Mouse (Mus musculus) ES-Bruce4 (cell line): ENCODE measurements around the gene Ipmk. TPM values are rescaled to one million over a fixed set of nuclear protein-coding genes. Genes with fewer than 3 reads are reported as not detected.

Experiments
- H3K27ac ChIP-seq: 2 replicates; pipeline ENCODE4 v1.5.1; 2012; ENCODE audit warnings: low read length, inconsistent platforms; ENCODE audit not compliant: insufficient read depth
- H3K27me3 ChIP-seq: 2 replicates; pipeline ENCODE4 v1.6.1; 2012; ENCODE audit warnings: mild to moderate bottlenecking, low read length, inconsistent platforms; ENCODE audit not compliant: control insufficient read depth, poor library complexity, insufficient read depth, severe bottlenecking
- H3K36me3 ChIP-seq: 2 replicates; pipeline ENCODE4 v1.6.1; 2012; ENCODE audit warnings: inconsistent platforms, mild to moderate bottlenecking, low read length, moderate library complexity; ENCODE audit not compliant: control insufficient read depth, poor library complexity, insufficient read depth, severe bottlenecking
- H3K4me1 ChIP-seq: one replicate; pipeline ENCODE4 v1.8.1; 2011; ENCODE audit warnings: low read length; ENCODE audit not compliant: control insufficient read depth, insufficient read depth
- H3K4me3 ChIP-seq: 2 replicates; pipeline ENCODE4 v1.5.1; 2011; ENCODE audit warnings: low read depth, mild to moderate bottlenecking, low read length
- H3K9ac ChIP-seq: 2 replicates; pipeline ENCODE4 v1.6.1; 2012; ENCODE audit warnings: low read depth, mild to moderate bottlenecking, inconsistent platforms; ENCODE audit not compliant: poor library complexity, severe bottlenecking
- H3K9me3 ChIP-seq: replicated peaks from 2 replicates; pipeline ENCODE4 v1.6.1; 2012; ENCODE audit warnings: mild to moderate bottlenecking, low read length, inconsistent platforms; ENCODE audit not compliant: control insufficient read depth, poor library complexity, insufficient read depth, severe bottlenecking
- CTCF ChIP-seq: IDR thresholded peaks from one replicate; pipeline ENCODE4 v1.8.1; 2011; ENCODE audit warnings: low read depth, low read length
- EP300 ChIP-seq: IDR thresholded peaks from 2 replicates; pipeline ENCODE4 v1.6.1; 2011; ENCODE audit warnings: low read depth, low read length; ENCODE audit not compliant: insufficient read depth
- POLR2A ChIP-seq: IDR thresholded peaks from one replicate; pipeline ENCODE4 v1.8.1; 2011; ENCODE audit warnings: low read length; ENCODE audit not compliant: insufficient read depth
- polyA plus RNA-seq: library from polyadenylated mRNA; stranded (reverse); fragments of >200 nt; gene quantifications from 2 replicates; pipeline ENCODE4 v1.2.4, GENCODE M21; 2011; ENCODE audit warnings: low read depth; ENCODE audit not compliant: missing spikeins, insufficient read depth, insufficient read length

Gene Ipmk
- polyA plus RNA-seq, 1 experiment: 41.4 TPM

DNA sequence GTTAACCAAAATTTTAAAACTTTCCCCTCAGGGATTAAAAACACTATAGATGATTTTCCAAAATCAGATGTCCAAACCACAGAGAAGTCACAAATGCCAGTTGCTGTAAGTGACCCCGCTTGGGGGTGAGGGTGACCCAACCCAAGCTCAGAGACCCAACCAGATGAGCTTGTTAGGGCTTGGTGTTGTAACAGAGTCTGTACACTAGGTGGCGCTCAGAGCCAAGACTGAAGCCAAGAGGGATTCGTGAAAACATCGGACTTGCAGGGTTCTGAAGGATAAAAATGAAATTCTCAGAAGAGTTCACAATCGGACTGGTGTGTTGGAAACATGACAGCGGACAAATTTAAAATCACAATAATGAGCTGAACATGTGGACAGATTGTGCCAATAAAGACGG is 20.8 kb upstream of the Ipmk start:
- Histone ChIP-seq H3K9me3 (no peaks in the 10 kb centered on the region), H3K4me3 (no peak overlapping the region), H3K4me1 (no peaks in the 10 kb centered on the region), H3K9ac (no peak overlapping the region), H3K27ac (no peak overlapping the region), H3K36me3 (0 out of 2 replicates have a peak, but pooled peaks cover 3% of the 10 kb centered on the region), H3K27me3 (no peaks in the 10 kb centered on the region)
- no peak for TF ChIP-seq POLR2A
- no peak for TF ChIP-seq EP300
- TF ChIP-seq CTCF: peak; percentile 61

DNA sequence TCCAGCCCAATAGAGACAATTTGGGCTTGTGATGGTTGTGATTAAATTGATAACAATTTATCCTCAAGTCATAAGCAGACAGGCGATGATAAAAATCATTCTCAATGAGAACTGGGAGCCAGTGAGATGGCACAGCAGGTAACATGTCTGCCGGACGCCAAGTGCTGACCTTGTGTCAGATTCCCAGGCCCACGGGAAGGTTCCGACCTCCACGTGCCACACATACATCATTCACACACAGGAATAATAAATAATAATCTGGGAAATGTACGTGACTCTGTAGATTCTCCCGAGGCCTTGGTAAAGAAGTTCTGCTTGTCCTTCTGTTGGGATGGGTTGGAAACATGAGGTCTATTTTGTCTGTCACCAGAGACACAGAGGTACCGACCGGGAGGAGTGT is 20.2 kb upstream of the Ipmk start:
- 0 out of 2 replicates have a peak, but pooled peaks cover 3% of the 10 kb centered on the region for H3K36me3 ChIP-seq
- no peak overlapping the region for H3K4me3 ChIP-seq
- H3K9me3 ChIP-seq: no peaks in the 10 kb centered on the region
- TF ChIP-seq POLR2A (no peak), EP300 (no peak), CTCF (no peak)
- no peak overlapping the region for H3K9ac ChIP-seq
- H3K4me1 ChIP-seq: no peaks in the 10 kb centered on the region
- H3K27ac ChIP-seq: no peak overlapping the region
- no peaks in the 10 kb centered on the region for H3K27me3 ChIP-seq

DNA sequence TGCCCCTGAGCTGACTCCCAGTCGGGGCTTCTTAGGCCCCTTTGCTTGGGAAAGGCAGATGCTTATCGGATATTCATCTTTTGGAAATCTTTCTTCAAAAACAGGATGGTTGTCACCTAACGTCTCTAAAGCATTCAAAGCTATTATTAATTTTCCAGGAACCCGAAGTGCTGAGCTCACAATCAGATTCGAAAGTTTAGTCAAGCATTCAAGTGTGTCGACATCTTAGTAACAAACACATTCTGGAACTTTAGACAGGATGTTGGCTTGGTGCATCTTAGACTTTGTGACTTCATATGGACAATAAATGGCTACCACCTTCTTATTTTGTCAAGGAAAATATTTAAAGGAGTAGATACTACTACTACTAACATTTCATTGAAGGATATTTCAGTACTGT is 19.2 kb upstream of the Ipmk start:
- H3K36me3 ChIP-seq: 0 out of 2 replicates have a peak, but pooled peaks cover 3% of the 10 kb centered on the region
- no peaks in the 10 kb centered on the region for H3K27me3 ChIP-seq
- no peak overlapping the region for H3K4me3 ChIP-seq
- no peaks in the 10 kb centered on the region for H3K4me1 ChIP-seq
- no peak overlapping the region for H3K27ac ChIP-seq
- TF ChIP-seq EP300: no peak
- TF ChIP-seq CTCF: no peak
- no peak for TF ChIP-seq POLR2A
- no peaks in the 10 kb centered on the region for H3K9me3 ChIP-seq
- no peak overlapping the region for H3K9ac ChIP-seq

DNA sequence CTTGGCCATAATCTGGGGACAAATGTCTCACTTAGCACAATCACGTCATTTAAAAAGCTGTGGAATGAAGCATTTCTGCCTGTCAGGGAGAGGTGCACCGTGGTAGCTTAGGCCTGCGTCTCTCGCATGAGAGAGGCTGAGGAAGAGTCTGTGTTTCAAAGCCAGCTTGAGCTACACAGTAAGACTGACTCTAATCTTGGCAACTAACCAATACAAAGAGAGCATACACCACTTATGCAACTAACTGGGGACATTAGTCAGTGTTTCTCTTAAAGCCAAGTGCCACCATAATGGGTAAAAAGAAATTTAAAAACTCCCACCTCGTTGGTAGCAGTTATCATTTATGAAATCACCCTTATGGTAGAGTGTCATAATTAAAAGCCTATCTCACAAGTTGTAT is 18.7 kb upstream of the Ipmk start:
- Histone ChIP-seq H3K4me1 (no peaks in the 10 kb centered on the region), H3K27ac (no peak overlapping the region), H3K9ac (no peak overlapping the region), H3K27me3 (no peaks in the 10 kb centered on the region), H3K4me3 (no peak overlapping the region), H3K36me3 (0 out of 2 replicates have a peak, but pooled peaks cover 3% of the 10 kb centered on the region), H3K9me3 (no peaks in the 10 kb centered on the region)
- TF ChIP-seq EP300 (no peak), POLR2A (no peak), CTCF (no peak)

DNA sequence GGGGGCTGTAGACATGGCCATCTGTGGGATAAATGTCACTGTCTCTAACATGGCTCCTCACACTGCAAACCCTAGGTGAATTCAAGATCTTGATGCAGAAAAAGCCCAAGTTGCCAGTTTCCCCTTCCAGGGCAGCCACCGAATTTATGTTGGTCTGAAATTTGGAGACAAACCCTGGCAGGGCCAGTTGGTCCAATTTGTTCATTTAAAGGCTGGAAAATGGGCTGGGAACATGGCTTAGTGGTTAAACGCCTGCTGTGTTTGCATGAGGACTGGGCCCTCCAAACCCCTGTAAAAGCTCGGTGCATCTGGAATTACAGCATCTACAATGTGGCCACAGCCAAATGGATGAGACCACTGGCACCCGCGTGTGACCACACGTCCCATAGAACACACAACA is 18.3 kb upstream of the Ipmk start:
- TF ChIP-seq CTCF (no peak), POLR2A (no peak), EP300 (no peak)
- H3K36me3 ChIP-seq: peaks cover 3% of the 10 kb centered on the region; the same call in 1 of the 2 replicates

DNA sequence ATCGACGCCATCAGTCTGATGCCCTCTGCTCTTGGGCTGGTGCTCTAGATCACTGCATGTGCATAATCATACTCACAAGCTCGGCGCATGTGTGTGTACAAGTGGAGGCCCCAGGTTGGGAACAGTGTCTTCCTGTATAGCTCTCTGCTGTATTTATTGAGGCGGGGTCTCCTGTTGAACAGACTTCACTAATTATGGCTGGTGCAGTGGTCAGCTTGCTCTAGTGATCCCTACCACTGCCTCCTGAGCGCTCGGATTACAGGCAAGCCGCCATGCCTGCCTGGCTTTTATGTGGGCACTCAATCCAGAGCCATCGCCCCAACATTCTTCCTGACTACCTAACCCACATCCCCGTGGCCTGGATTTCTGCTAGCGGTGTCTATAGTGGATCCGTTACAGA is 17.5 kb upstream of the Ipmk start:
- no peak overlapping the region for H3K4me3 ChIP-seq
- TF ChIP-seq EP300 (no peak), CTCF (no peak), POLR2A (no peak)
- H3K9me3 ChIP-seq: no peaks in the 10 kb centered on the region
- H3K9ac ChIP-seq: no peak overlapping the region
- no peaks in the 10 kb centered on the region for H3K27me3 ChIP-seq
- no peak overlapping the region for H3K27ac ChIP-seq
- peaks cover 6% of the 10 kb centered on the region for H3K36me3 ChIP-seq
- H3K4me1 ChIP-seq: no peaks in the 10 kb centered on the region

More for the DNA sequence above, 18.3 kb upstream of the Ipmk start:
- Histone ChIP-seq H3K4me1 (no peaks in the 10 kb centered on the region), H3K27ac (no peak overlapping the region), H3K4me3 (no peak overlapping the region), H3K27me3 (no peaks in the 10 kb centered on the region), H3K9me3 (no peaks in the 10 kb centered on the region), H3K9ac (no peak overlapping the region)
